Mouse (Mus musculus) heart, embryonic 16.5 days (tissue): ENCODE measurements at regions not wholly inside any gene's neighbourhood (a gene's known extent, or its start where the extent isn't known, plus 50 kb on each side); places are given as distances from the start of the nearest gene placed in this dataset.
A peak's percentile ranks its signal among the peaks of the same experiment; 100 is the strongest.

Experiments
- ATAC-seq: fragments of 200-750 bp; cut with Nextera tagmentation; replicated peaks from 2 replicates; pipeline ENCODE4 v1.8.0; 2017; ENCODE audit warnings: moderate number of reproducible peaks; ENCODE audit not compliant: insufficient read depth, low FRiP score; ENCODE audit errors: extremely low read depth
- H3K27ac ChIP-seq: fragments of 300-500 bp; sonication (generic); 2 replicates; pipeline ENCODE4 v1.5.1; 2014; ENCODE audit warnings: mild to moderate bottlenecking, low read length, control low read depth, moderate library complexity
- H3K27me3 ChIP-seq: fragments of 300-500 bp; sonication (generic); 2 replicates; pipeline ENCODE4 v1.6.1; 2014; ENCODE audit warnings: low read length, mixed read lengths; ENCODE audit not compliant: control insufficient read depth, insufficient read depth
- H3K36me3 ChIP-seq: fragments of 300-500 bp; sonication (generic); 2 replicates; pipeline ENCODE4 v1.6.1; 2014; ENCODE audit not compliant: control insufficient read depth, insufficient read depth
- H3K4me1 ChIP-seq: fragments of 300-500 bp; sonication (generic); 2 replicates; pipeline ENCODE4 v1.6.1; 2014; ENCODE audit warnings: low read length, mixed read lengths; ENCODE audit not compliant: control insufficient read depth, insufficient read depth
- H3K4me2 ChIP-seq: fragments of 300-500 bp; sonication (generic); 2 replicates; pipeline ENCODE4 v1.6.1; 2014; ENCODE audit warnings: low read depth, mild to moderate bottlenecking, control low read depth, low read length
- H3K4me3 ChIP-seq: fragments of 300-500 bp; sonication (generic); 2 replicates; pipeline ENCODE4 v1.5.1; 2014; ENCODE audit warnings: mild to moderate bottlenecking, control low read depth, low read length
- H3K9ac ChIP-seq: fragments of 300-500 bp; sonication (generic); 2 replicates; pipeline ENCODE4 v1.6.1; 2014; ENCODE audit warnings: low read length, control low read depth
- H3K9me3 ChIP-seq: fragments of 300-500 bp; sonication (generic); replicated peaks from 2 replicates; pipeline ENCODE4 v1.6.1; 2016; ENCODE audit warnings: low read length; ENCODE audit not compliant: control insufficient read depth
- WGBS: fragments of 180-500 bp; shearing (Covaris S2); extraction: QIAGEN DNeasy Blood & Tissue Kit; methylation state at CpG from one replicate; pipeline ENCODE4 v1.1.7; 2014; 5-methylcytosine and 5-hydroxymethylcytosine counted together

- Histone ChIP-seq H3K4me3 (no peak overlapping the region), H3K36me3 (no peaks in the 10 kb centered on the region), H3K27ac (no peak overlapping the region), H3K4me1 (peaks cover 7% of the 10 kb centered on the region; the same call in 1 of the 2 replicates), H3K9ac (no peak overlapping the region), H3K27me3 (no peaks in the 10 kb centered on the region), H3K9me3 (peaks cover 10% of the 10 kb centered on the region), H3K4me2 (no peak overlapping the region)
- 62% methylated on average over 7 of the region's 7 CpGs for WGBS
- no peak; the same call in 1 of the 2 replicates for ATAC-seq
Measured at GRCm38 (mm10) chr14:120102010-120102748, 59.9 kb upstream of the Oxgr1 start.

- H3K36me3 ChIP-seq, result no peaks in the 10 kb centered on the region
- ATAC-seq, result no peak
- H3K4me2 ChIP-seq, result no peak overlapping the region
- H3K27ac ChIP-seq, result no peak overlapping the region
- peaks cover 7% of the 10 kb centered on the region; the same call in 1 of the 2 replicates for H3K4me1 ChIP-seq
- 38% methylated on average over 1 of the region's 1 CpGs for WGBS
- H3K9ac ChIP-seq, result no peak overlapping the region
- no peaks in the 10 kb centered on the region for H3K27me3 ChIP-seq
- H3K4me3 ChIP-seq, result no peak overlapping the region
- H3K9me3 ChIP-seq, result peaks cover 10% of the 10 kb centered on the region
Measured at GRCm38 (mm10) chr14:120102749-120103142, 60.5 kb upstream of the Oxgr1 start.

GRCm38 (mm10) chr14:120109846-120110245, 67.6 kb upstream of the Oxgr1 start:
- Histone ChIP-seq H3K36me3 (no peaks in the 10 kb centered on the region), H3K27ac (no peak overlapping the region), H3K9me3 (peaks cover under 1% of the 10 kb centered on the region), H3K4me3 (no peak overlapping the region), H3K4me2 (no peak overlapping the region), H3K9ac (no peak overlapping the region), H3K4me1 (no peaks in the 10 kb centered on the region), H3K27me3 (no peaks in the 10 kb centered on the region)
- WGBS, result 83% methylated on average over 1 of the region's 1 CpGs
- no peak for ATAC-seq

- Histone ChIP-seq H3K4me3 (no peak overlapping the region), H3K27me3 (no peaks in the 10 kb centered on the region), H3K27ac (no peak overlapping the region), H3K9ac (no peak overlapping the region), H3K4me2 (no peak overlapping the region), H3K9me3 (no peaks in the 10 kb centered on the region), H3K36me3 (no peaks in the 10 kb centered on the region), H3K4me1 (no peaks in the 10 kb centered on the region)
- no peak for ATAC-seq
- 65% methylated on average over 4 of the region's 4 CpGs for WGBS
Measured at GRCm38 (mm10) chr14:120113316-120113715, 71.1 kb upstream of the Oxgr1 start.

- no peak for ATAC-seq
- no peak overlapping the region for H3K4me2 ChIP-seq
- H3K4me3 ChIP-seq, result no peak overlapping the region
- H3K27ac ChIP-seq, result peak overlapping the region; percentile 91
- H3K4me1 ChIP-seq, result peaks cover 9% of the 10 kb centered on the region
- WGBS, result 81% methylated on average over 7 of the region's 7 CpGs
- no peak overlapping the region for H3K9ac ChIP-seq
- no peaks in the 10 kb centered on the region for H3K36me3 ChIP-seq
- no peaks in the 10 kb centered on the region for H3K27me3 ChIP-seq
- H3K9me3 ChIP-seq, result no peaks in the 10 kb centered on the region
Measured at GRCm38 (mm10) chr14:120118582-120118981, 76.3 kb upstream of the Oxgr1 start.

GRCm38 (mm10) chr14:120119094-120119501, 76.9 kb upstream of the Oxgr1 start:
- H3K9me3 ChIP-seq, result no peaks in the 10 kb centered on the region
- ATAC-seq, result peak; percentile 96
- 43% methylated on average over 5 of the region's 5 CpGs for WGBS
- H3K4me1 ChIP-seq, result peaks cover 9% of the 10 kb centered on the region
- H3K9ac ChIP-seq, result no peak overlapping the region
- peak overlapping the region; percentile 91 for H3K27ac ChIP-seq
- no peak overlapping the region for H3K4me2 ChIP-seq
- no peaks in the 10 kb centered on the region for H3K27me3 ChIP-seq
- H3K4me3 ChIP-seq, result no peak overlapping the region
- no peaks in the 10 kb centered on the region for H3K36me3 ChIP-seq

GRCm38 (mm10) chr14:120119506-120119905, 77.3 kb upstream of the Oxgr1 start:
- Histone ChIP-seq H3K27me3 (no peaks in the 10 kb centered on the region), H3K4me3 (no peak overlapping the region), H3K9ac (no peak overlapping the region), H3K4me2 (no peak overlapping the region), H3K27ac (peak overlapping the region; percentile 91), H3K36me3 (no peaks in the 10 kb centered on the region), H3K9me3 (no peaks in the 10 kb centered on the region), H3K4me1 (peaks cover 9% of the 10 kb centered on the region)
- peak; percentile 42 for ATAC-seq
- 61% methylated on average over 5 of the region's 5 CpGs for WGBS

- ATAC-seq, result no peak
- 88% methylated on average over 5 of the region's 5 CpGs for WGBS
- Histone ChIP-seq H3K4me3 (no peak overlapping the region), H3K27ac (no peak overlapping the region), H3K9ac (no peak overlapping the region), H3K36me3 (no peaks in the 10 kb centered on the region), H3K9me3 (0 out of 2 replicates have a peak, but pooled peaks cover 2% of the 10 kb centered on the region), H3K27me3 (no peaks in the 10 kb centered on the region), H3K4me2 (no peak overlapping the region), H3K4me1 (peaks cover 9% of the 10 kb centered on the region)
Measured at GRCm38 (mm10) chr14:120120261-120120660, 78.0 kb upstream of the Oxgr1 start.

- H3K9ac ChIP-seq, result no peak overlapping the region
- H3K4me1 ChIP-seq, result no peaks in the 10 kb centered on the region
- H3K4me3 ChIP-seq, result no peak overlapping the region
- no peak overlapping the region for H3K27ac ChIP-seq
- no peak overlapping the region for H3K4me2 ChIP-seq
- no peaks in the 10 kb centered on the region for H3K27me3 ChIP-seq
- H3K9me3 ChIP-seq, result 0 out of 2 replicates have a peak, but pooled peaks cover 2% of the 10 kb centered on the region
- 64% methylated on average over 5 of the region's 5 CpGs for WGBS
- H3K36me3 ChIP-seq, result no peaks in the 10 kb centered on the region
- no peak for ATAC-seq
Measured at GRCm38 (mm10) chr14:120125315-120125714, 83.1 kb upstream of the Oxgr1 start.
